Mouse (Mus musculus): ENCODE results near the gene Was. TPM values are rescaled to one million over a fixed set of nuclear protein-coding genes. Genes with fewer than 3 reads are reported as not detected.
A peak's percentile ranks its signal among the peaks of the same experiment; 100 is the strongest.

The Was gene
- 1 to 10 TPM; 1.5 to 1.9 TPM for total RNA-seq (2021)
- long read RNA-seq, experiment 1 = 0 reads
- long read RNA-seq, experiment 2 = 0 reads

GRCm38 (mm10) chrX:8090346-8090953 is at the start of gene Was:
Gene Was (minus strand): TSS chrX:8090498.
- no peak within 1 kb of the TSS for H3K27ac ChIP-seq
- intact Hi-C loops (cut with DNase I) = no loop called here
- no peak within 1 kb of the TSS for H3K4me3 ChIP-seq
- no peak for DNase-seq (ENCODE audit: extremely low spot score in 1 of 2, low spot score in 2 of 2)
- TF ChIP-seq CTCF (IDR thresholded peaks at IDR 0.05) = no peak

GRCm38 (mm10) chrX:8139480-8139879 is 49.2 kb upstream of the Was start:
- no peak; the same call in 1 of the 2 replicates for TF ChIP-seq CTCF (IDR thresholded peaks at IDR 0.05)
- Histone ChIP-seq H3K4me3 (no peak overlapping the region), H3K27ac (no peak overlapping the region)
- intact Hi-C loops (cut with DNase I) = no loop called here
- DNase-seq (ENCODE audit: extremely low spot score in 1 of 2, low spot score in 2 of 2) = no peak

DNA sequence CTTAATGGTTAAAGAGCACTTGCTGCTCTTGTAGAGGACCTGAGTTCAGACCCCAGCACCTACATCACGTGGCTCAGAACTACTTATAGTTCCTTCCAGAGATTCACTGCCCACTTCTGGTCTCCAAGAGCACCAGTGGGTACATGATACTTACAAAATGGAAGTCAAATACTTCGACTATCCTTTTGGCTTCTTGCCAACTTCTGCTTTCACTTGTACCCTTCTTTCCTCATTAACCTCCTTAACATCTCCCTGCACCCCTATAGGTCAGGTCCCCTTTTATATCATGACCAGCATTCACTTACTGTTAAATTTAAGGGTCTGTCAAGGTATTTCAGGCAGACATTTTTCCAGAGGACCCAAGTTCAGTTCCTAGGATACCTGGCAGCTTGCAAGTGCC is 45.6 kb upstream of the Was start:
- no peak for TF ChIP-seq CTCF (IDR thresholded peaks at IDR 0.05)
- intact Hi-C loops (cut with DNase I) = no loop called here

DNA sequence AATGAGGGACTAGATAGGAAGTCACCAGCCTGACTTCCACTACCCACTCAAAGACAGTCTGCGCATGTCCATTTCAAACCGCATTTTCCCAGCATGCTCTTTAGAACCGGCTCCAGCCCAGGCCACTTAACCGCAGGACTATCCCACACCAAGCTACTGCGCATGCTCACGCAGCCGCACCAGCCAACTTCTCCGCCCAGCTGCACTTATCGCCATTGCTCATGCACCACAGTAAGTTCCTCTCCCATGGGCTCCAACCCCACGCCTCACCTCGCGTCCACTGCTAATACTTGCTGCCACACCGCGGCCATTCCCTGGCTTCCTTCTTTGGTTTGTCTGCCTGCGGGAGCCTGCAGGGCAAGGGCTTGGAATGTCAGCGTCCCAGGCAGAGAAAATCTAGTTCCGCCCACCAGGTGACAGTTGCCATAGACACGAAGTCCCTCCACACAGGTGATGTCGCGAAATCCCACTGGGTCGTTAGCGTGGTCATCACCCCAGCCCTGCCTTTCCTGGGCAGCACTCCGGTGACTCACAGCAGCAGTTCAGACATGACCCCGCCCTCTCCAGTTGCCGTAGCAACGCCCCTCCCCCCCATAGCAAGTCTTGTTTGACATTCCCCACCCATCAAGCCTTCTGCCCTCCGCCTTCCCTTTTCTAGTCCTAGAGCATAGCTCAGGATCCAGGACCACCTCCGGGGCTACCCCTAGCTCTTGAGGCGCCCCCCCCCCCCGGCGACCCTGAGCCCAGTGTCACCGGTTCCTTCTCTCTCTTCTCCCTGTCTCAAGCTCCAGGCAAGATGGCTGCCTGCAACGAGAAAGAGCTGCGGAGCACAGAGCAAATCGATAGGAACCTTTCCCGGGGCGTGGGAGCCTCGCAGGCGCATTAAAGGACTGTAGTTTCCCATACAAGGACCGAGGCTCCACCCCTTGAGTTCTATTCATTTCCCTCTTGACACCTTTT is 42.0 kb upstream of the Was start, which contains the start of gene Wdr13:
Gene Wdr13, minus strand, starts transcription at position 876 of the 960 bp plus-strand sequence.
- Histone ChIP-seq H3K27ac (peak within 1 kb of the TSS; percentile 97), H3K4me3 (peak within 1 kb of the TSS; percentile 70)
- no peak; the same call in 1 of the 2 replicates for TF ChIP-seq CTCF (IDR thresholded peaks at IDR 0.05)
- peak; percentile 85 to 88 for DNase-seq (ENCODE audit: extremely low spot score in 1 of 2, low spot score in 2 of 2)
- intact Hi-C loops (cut with DNase I) = loop anchor here (1.0 kb wide), 1 partner anchor 13 kb away; the partner anchor contains the start of gene Rbm3

More for the DNA sequence above, 45.6 kb upstream of the Was start:
- no peak overlapping the region for H3K4me3 ChIP-seq
- DNase-seq (ENCODE audit: extremely low spot score in 1 of 2, low spot score in 2 of 2) = no peak
- H3K27ac ChIP-seq = no peak overlapping the region

DNA sequence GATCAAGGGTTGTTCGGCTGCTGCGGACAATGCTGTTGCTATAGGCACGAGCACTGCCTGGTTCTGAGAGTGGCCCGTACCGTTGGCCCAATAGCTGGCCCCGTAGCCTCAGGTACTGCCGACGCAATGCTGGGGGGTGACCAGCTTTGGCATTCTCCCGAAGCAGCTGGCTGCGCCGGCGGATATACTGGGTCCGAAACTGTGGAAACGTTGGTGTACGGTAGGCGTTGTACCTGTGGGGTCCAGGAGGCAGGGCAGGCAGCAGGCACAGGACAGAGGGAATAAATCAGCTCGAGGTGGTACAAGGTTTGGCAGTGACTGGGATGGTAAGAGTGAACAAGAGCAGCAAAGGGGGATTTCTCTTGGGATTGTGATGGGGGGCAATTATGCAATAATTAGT is 41.1 kb upstream of the Was start:
- DNase-seq (ENCODE audit: extremely low spot score in 1 of 2, low spot score in 2 of 2) = no peak
- TF ChIP-seq CTCF (IDR thresholded peaks at IDR 0.05) = no peak
- Histone ChIP-seq H3K27ac (peak overlapping the region; percentile 97), H3K4me3 (peak overlapping the region; percentile 70)
- intact Hi-C loops (cut with DNase I) = no loop called here

GRCm38 (mm10) chrX:8125235-8125634 is 34.9 kb upstream of the Was start:
- intact Hi-C loops (cut with DNase I) = no loop called here
- no peak overlapping the region for H3K4me3 ChIP-seq
- H3K27ac ChIP-seq = no peak overlapping the region
- peak; percentile 17 for TF ChIP-seq CTCF (IDR thresholded peaks at IDR 0.05)
- DNase-seq (ENCODE audit: extremely low spot score in 1 of 2, low spot score in 2 of 2) = no peak

GRCm38 (mm10) chrX:8123821-8124470 is 33.6 kb upstream of the Was start:
- intact Hi-C loops (cut with DNase I) = no loop called here

DNA sequence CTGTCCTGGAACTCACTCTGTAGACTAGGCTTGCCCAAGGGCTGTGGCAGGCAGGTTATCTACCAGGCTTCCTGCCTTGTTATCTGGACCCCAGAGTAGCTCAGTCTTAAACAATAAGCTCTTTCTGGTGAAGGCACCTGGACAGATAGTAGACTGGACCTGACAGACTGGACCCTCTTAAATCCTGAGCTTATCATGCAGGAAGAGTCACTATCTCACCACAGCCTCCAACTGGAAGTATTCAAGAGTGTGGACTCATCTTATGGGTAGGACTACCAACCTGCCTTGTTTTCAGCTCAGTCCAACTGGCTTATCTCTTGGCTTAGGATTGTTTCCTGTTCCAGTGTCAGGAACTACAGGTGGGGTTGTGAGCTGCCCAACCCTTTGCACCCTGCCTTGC is 27.0 kb upstream of the Was start:
- Histone ChIP-seq H3K27ac (no peak overlapping the region), H3K4me3 (no peak overlapping the region)
- intact Hi-C loops (cut with DNase I) = no loop called here

More at GRCm38 (mm10) chrX:8123821-8124470, 33.6 kb upstream of the Was start:
- no peak overlapping the region for H3K4me3 ChIP-seq
- no peak for DNase-seq (ENCODE audit: extremely low spot score in 1 of 2, low spot score in 2 of 2)
- TF ChIP-seq CTCF (IDR thresholded peaks at IDR 0.05) = no peak
- no peak overlapping the region for H3K27ac ChIP-seq

GRCm38 (mm10) chrX:8115275-8115674 is 25.0 kb upstream of the Was start:
- Histone ChIP-seq H3K4me3 (no peak overlapping the region), H3K27ac (no peak overlapping the region)
- DNase-seq (ENCODE audit: extremely low spot score in 1 of 2, low spot score in 2 of 2) = no peak
- TF ChIP-seq CTCF (IDR thresholded peaks at IDR 0.05) = peak; percentile 40
- intact Hi-C loops (cut with DNase I) = no loop called here

More for the DNA sequence above, 27.0 kb upstream of the Was start:
- TF ChIP-seq CTCF (IDR thresholded peaks at IDR 0.05) = no peak
- DNase-seq (ENCODE audit: extremely low spot score in 1 of 2, low spot score in 2 of 2) = no peak

DNA sequence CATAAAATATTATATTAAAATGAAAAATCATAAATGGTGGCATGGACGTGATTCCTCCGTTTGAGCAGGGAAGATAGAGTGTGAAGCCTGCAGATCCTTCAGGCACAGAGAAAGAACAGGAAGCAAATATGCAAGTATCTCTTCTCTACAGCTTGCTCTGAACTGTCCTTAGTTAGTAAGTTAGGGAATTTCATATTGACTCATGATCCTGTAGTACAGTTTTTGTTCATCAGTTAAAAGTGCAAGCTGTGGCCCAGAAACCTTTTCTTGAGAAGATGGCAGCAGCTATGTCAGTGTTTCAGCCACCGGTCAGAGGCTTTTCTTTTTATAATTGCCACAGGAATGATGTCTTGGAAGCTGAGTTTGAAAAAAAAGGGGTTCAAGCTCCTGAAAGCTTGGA is 14.7 kb upstream of the Was start:
- no peak overlapping the region for H3K4me3 ChIP-seq
- H3K27ac ChIP-seq = no peak overlapping the region
- no peak for TF ChIP-seq CTCF (IDR thresholded peaks at IDR 0.05)
- DNase-seq (ENCODE audit: extremely low spot score in 1 of 2, low spot score in 2 of 2) = no peak
- intact Hi-C loops (cut with DNase I) = loop anchor here (10.0 kb wide), 1 partner anchor 190 kb away; the partner anchor contains the start of gene Pcsk1n

- H3K27ac ChIP-seq = no peak overlapping the region
- TF ChIP-seq CTCF (IDR thresholded peaks at IDR 0.05) = no peak
- intact Hi-C loops (cut with DNase I) = loop anchor here (10.0 kb wide), 1 partner anchor 187 kb away; the partner anchor contains the start of gene Pcsk1n
- DNase-seq (ENCODE audit: extremely low spot score in 1 of 2, low spot score in 2 of 2) = no peak
- H3K4me3 ChIP-seq = no peak overlapping the region
Measured at GRCm38 (mm10) chrX:8102213-8102668, 11.9 kb upstream of the Was start.
